Mouse (Mus musculus) olfactory bulb, adult 2 months (tissue): ENCODE results near the gene Olfr1094.

Experiments used
- CTCF ChIP-seq: fragments of 200-500 bp; IDR thresholded peaks from 2 replicates; pipeline ENCODE4 v1.5.1; 2012; ENCODE audit warnings: low read depth, mild to moderate bottlenecking, low read length, moderate library complexity; ENCODE audit not compliant: insufficient read depth
- POLR2A ChIP-seq: fragments of 200-500 bp; IDR thresholded peaks from 2 replicates; pipeline ENCODE4 v1.6.1; 2012; ENCODE audit warnings: mild to moderate bottlenecking, low read depth, low read length, moderate library complexity; ENCODE audit not compliant: insufficient read depth

- TF ChIP-seq CTCF: no peak
- no peak for TF ChIP-seq POLR2A
These were observed at the start of gene Olfr1094 for GRCm38 (mm10) chr2:86824363-86824762.
